Mouse (Mus musculus) WW6 (cell line): ENCODE results near the gene Phf1.

Source experiments
- DNase-seq: peaks from one replicate; pipeline ENCODE4 v3.0.0-alpha.2; 2013; ENCODE audit warnings: low read depth, low spot score

The Phf1 gene

DNA sequence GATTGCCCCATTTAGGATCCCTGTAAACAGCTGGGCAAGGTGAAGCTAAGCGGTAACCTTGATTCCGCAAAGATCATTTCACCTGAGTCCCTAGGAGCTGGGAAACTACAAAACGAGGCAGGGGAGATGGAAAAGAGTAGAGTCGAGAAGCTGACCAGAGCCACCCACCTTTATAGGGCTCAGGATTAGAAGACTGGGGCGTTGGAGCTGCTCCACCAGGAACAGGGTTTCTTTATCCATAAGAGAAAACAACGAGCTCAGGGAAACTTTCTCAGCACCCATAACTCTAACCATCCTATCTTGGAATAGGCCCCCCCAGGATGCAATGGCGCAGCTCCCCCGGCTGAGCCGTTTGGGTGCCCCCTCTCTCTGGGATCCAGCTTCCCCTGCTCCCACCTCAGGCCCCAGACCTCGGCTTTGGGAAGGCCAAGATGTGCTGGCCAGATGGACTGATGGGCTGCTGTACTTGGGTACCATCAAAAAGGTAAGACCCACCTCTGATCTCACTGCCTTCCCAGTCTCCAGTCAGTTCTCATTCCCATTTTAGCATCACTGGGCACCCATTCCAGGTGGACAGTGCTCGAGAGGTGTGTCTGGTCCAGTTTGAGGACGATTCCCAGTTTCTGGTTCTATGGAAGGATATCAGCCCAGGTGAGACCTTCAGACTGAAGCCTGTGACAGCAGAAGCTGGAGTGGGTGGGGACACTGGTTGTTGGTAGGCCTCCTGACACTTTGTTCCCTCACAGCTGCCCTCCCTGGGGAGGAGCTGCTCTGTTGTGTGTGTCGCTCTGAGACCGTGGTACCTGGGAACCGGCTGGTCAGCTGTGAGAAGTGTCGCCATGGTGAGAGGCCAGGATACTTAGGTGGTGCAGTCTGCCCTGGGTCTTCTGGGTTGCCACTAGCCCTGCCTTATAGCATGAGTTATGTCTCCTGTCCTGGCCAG is 1.3 kb downstream of the Phf1 start:
- DNase-seq, result no peak

DNA sequence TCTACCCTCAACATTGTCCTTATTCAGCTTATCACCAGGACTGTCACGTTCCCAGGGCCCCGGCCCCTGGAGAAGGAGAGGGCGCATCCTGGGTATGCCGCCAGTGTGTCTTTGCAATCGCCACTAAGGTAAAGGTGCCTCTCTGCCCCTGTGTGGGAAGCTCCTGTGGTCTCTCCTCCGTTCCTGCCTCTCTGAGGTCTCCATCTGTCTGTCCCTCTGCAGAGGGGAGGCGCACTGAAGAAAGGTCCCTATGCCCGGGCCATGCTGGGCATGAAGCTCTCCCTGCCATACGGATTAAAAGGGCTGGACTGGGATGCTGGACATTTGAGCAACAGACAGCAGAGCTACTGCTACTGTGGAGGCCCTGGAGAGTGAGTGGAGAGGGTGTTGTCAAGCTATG is 2.2 kb downstream of the Phf1 start:
- no peak for DNase-seq

DNA sequence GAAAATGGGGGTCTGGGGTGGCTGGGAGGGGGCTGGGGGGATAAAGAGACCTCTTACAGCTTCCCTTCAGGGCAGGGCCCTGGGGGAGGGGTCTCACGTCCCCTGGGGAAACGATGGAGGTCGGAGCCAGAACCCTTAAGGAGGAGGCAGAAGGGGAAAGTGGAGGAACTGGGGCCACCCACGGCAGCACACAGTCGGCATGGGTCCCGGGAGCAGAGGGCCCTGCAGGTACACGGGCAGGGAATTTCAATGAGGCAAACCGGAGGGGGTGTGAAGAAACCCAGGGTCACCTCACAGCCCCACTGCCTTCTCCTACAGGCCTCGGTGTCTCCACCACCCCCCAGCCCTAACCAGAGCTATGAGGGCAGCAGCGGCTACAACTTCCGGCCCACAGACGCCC is 3.6 kb downstream of the Phf1 start:
- no peak for DNase-seq

DNA sequence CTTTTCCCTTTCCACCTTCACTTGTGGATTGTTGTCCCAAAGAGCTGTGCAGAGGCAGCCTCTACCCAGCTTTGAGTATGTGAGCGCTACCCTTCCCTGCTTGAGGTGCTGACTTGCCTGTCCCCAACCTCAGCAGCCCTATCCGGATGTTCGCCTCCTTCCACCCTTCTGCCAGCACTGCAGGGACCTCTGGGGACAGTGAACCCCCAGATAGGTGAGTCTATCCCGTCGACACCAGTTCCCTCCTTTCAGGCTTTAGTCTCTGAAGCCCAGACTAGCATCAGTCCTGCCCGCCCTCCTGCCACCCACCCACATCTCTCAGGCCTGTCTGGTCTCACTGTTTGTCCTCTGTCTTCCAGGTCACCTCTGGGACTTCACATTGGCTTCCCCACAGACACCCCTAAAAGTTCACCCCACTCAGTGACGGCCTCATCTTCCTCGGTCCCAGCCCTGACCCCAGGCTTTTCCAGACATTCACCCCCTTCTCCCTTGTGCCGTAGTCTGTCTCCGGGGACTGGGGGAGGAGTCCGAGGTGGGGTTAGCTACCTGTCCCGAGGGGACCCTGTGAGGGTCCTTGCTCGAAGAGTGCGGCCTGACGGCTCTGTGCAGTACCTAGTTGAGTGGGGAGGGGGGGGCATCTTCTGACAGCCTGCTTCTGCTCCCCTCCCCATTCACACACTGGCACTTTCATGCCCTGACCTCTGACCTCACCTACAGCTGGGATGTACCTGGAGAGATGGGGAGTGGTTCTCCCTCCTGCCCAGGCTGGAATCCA is 4.3 kb downstream of the Phf1 start:
- DNase-seq, result no peak

DNA sequence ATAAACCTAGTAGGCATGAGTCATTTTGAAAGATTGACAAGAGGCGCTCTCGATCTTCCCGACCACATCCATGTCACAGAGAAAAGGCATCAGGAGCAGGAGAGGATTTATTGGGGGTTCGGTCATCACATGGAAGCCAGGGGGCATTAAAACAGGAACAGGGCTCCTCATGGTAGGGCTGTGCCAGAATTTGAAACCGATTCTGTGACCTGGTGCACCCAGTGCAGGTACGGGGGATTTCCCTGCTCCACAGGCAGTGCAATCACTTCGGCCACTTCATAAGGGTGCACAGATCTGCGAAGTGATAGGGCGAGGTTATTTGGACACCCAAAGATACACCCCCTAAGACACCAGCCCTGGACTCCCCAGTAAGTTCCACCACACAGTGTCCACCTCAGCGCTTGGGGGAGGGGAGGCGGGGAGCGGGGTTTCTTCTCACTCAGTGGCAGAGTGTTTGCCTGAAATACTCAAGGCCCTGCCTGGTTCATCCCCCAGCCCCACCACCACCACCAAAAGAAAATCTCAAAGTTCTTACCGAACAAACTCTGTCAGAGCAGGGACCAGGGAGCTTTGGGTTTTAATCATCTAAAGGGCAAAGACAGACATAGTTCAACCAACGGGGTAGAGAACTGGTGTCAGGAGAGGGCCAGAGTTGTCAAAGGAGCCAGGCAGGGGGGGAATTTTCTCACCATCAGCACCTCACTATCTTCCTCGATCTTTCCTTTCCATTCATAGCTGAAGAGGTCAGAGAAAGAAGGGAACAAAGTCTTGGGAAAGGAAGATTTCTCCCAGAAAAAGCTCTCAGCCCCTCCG is 5.2 kb downstream of the Phf1 start:
- DNase-seq, result no peak

DNA sequence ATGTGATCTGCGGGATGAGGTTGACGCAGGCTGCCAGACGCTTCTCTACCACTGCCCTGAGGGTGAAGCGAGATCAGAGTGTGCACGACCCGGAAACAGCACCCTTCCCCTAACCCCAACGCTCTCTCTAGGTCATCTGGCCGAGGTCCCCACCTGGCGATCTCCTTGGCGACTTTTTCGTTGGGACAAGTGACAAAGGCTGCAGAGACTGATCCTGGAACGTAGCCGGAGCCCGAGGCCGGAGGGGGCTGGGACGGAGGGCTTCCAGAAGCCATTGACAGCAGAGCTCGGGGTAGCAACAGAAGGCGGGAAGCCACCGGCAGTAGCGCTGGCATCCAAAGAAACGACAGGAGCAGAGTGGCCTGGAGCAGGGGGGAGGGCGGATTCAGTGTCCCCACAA is 5.9 kb downstream of the Phf1 start:
- DNase-seq, result no peak

DNA sequence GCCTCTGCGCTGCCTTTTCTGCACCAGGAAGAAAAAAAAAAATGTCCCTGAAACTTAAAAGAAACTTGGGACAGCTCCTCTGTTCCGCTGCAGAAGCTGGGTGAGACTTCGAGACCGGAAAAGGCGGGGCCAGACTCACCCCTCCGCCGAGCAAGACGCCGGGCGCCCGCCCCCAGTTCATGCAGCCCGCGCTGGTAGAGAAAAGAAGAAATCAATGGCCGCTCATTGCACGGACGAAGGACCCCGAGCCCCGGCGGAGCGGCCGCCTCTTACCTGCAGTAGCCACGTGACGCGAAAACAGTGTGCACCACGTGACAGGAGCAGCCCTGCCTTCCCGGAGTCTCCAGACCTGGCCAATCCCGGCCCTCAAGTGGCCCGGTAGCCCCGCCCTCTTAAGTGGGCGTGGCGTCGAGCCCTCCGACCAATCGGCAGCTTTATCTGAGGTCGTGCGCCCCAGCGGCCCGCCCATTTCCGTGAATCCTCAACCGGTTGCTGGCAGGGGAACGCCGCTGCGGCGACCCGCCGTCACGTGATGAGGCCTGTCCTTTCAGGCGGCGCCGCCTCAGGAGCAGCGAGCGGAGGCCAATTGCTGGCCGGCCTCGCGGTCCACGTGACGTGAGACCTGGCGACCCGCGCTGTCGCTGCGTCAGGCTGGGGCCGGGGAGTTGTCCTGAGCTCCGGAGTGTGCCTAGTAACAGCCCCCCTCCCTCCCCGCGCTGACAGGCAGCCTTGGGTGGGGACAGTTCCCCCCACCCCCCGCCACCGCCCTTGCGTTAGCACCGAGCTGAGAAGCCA is 6.5 kb downstream of the Phf1 start, which contains the start of gene Cuta:
TSS of gene Cuta (minus strand) at position 392 of the 795 bp plus-strand sequence.
- peak; percentile 98 for DNase-seq

DNA sequence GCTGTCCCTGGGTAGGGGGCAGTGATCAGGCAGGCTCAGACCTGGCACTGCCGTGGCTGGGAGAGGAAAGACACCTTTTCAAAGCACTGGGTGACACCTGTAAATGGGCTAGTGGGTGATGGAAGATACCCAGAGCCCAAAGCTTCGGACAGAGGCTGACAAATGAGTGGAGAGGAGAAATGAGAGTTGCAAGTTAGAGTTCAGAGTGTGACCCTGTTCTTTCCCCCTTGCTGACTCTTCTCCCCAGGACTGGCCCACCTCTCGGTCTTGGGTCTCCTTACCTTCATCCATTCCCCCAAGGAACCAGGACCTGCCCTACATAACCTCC is 7.1 kb downstream of the Phf1 start:
- no peak for DNase-seq

DNA sequence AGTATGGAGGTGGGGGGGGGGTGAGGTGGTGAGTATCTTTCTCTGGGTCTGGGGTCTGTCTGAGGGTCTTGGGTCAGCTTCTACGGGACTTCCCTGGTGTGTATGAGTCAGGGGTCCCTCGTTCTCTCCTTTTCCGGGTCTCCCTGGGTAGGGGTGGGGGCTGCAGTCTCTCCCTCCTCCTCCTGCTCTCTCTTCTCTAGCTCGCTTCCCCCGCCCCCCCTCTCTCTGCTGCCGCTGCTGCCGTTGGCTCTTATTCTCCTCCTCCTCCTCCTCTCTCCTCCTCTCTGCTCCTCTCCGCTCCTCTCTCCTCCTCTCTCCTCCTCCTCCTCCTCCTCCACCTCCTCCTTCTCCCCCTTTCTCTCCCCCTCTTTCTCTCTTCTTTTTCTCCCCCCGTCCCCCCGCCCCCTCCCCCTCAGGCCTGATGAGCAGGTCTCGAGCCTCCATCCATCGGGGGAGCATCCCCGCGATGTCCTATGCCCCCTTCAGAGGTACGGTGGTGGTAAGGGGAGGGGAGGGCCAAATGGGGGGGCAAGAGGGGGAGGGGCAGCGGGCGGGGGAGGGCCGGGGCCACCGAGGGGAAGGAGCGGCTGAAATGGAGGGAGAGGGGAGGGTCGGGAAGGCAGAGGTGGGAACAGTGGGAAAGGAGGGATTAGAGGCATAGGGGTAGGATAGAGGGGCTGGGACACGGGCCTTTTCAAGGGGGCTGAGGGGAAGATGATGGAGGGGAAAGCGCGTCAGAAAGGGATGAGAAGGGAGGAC is 8.4 kb downstream of the Phf1 start, which contains the start of gene Syngap1:
TSS of gene Syngap1 (plus strand) at position 223 of the 759 bp plus-strand sequence.
- no peak for DNase-seq

DNA sequence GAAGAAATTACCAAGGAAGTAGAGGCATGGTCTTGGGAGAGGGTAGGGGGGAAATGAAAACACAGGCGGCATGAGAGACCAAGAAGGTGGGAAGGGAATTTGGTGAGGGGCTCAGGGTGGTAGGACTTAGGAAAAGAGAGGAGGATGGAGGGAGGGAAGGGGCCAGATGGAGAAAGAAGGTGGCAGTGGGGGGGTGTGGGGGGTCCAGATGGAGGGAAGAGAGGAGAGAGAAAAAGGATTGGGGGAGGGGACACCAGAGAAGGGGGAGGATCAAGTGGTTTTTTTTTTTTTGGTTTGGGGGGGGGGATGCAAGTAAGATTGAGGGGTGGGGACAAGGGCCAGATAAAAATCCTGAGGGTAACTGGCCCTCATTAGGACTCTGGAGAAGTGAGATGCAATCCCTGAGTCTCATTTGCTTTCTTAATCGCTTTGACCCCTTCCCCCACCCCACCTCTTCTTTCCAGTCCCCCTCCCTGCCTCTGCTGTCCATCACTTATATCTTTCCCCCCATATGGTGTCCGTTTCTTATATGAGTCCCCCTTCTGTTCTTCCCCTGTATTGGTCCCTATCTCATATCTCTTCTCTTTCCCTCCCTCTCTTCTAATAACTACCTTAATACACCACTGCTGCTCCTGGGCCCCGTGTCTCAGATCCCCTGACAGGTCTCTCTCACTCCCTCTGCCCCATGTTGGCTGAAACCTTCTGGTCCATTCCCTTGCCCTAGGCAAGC is 9.2 kb downstream of the Phf1 start:
- no peak for DNase-seq

DNA sequence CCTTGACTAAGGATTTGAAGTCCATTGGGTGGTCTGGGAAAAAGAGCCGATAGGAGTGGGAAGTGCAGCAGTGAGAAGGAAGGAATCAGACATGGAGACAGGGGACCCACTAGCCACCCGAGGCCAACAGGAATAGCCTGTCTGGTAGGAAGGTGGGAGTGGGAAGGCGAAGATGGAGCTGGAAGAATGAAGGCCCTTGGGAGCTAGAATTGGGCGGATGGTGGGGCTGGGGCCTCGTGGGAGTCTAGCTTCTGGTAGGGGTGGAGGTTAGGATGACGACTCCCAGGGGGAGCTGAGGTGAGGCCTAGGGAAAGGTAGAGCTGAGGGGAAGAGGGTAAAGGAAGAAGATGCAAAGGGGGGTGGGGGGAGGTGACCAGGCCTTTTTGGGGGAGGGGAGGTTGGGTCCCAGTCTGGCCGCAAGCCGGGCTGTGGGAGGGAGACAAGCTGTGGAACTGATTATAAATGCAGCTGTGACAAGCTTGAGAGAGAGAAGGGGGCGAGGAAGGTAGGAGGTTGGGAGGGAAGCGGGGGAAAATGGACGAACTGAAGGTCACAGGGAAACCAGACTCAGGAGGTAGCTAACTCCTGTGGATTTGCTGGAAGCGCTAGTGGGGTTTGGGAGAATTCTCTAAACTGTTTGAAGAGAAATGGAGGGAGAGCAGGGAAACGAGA is 13.1 kb downstream of the Phf1 start:
- no peak for DNase-seq

DNA sequence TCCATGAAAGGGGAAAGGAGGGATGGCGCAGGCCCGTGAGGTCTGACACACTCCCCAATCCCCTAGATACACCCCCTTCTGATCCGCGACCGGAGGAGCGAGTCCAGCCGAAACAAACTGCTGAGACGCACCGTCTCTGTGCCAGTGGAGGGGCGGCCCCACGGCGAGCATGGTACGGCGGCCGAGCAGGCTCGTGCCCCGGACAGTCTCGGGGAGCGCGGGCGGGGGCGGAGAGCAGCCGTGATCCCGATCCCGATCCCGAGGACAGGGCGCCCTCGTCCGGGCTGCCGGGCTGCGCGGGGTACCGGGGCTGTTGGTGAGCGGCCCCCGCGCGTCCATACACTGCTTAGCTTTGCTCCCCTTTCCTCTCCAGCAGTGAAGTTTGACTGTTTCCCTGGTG is 13.7 kb downstream of the Phf1 start:
- DNase-seq, result no peak

DNA sequence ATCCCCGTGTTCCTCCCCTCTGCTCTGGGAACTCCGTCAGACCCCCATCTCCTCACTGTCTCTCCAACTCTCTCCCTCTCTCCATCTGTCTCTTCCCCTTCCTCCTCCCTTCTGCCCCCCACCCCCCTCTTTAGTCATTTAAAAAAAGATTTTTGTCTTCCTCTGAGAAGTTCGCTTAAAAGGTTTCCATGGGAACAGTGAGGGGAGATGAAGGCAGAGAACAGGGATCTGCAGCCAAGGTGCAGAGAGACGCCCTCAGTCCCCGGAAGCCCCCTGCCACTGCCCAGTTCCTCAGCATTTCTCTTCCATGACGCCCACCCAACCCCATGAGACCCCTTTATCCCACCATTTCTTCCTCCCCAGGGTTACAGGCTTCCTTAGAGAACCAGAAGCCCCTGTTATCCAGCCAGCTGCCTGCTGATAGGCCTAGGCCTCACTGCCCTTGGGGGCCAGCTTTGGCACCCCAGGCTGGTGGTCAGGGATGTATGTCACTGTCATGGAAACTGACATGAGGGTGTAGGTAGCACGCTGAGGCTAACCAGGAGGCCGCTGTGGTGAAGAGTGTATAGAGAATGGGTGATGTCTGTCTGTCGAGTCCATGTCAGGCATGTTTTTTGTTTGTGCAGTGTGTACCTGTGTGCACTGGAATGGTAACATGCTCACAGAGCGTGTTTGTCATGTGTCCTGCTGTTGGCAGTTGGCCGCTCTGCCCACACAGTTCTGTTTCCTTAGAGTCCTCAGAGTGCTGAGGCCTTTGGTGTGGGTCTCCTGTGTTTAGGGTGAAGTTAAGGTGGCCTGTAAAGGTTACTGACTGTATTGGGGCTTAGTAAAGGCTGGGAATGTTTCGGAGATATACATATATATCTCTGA is 14.6 kb downstream of the Phf1 start:
- no peak for DNase-seq

DNA sequence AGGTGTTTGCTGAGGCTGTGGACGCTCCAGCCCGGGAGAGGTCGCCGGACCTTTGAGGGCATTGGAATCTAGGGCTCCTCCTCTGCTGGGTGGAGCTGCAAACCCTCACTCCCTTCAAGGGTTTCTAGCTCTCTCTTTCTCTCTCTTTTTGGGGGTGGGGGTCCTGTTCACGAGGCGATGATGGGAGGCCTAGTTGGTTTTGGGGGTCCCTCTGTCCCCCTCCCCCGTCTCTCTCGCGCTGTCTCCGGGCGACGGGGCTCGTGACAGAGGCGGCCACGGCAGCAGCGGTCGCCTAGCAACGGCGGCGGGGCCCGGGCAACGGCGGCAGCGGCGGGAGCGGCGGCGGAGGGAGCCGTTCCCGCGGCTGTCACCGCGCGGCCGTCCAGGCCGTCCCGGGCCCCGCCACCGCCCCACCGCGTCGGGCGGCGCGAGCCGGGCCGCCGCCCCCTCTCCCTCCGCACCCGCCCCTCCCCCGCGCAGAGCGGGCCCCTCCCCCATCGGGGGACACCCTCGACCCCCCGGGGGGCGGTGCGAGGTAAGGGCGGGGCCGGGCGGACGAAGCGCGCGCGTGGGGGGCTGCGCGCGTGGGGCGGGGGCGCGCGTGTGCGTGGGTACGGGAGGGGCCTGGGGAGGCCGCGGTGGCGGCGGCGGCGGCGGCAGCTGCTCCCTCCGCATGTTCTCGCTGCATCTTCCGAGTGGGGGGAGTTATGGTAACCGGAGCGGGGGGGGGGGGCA is 15.6 kb downstream of the Phf1 start:
- DNase-seq, result no peak

DNA sequence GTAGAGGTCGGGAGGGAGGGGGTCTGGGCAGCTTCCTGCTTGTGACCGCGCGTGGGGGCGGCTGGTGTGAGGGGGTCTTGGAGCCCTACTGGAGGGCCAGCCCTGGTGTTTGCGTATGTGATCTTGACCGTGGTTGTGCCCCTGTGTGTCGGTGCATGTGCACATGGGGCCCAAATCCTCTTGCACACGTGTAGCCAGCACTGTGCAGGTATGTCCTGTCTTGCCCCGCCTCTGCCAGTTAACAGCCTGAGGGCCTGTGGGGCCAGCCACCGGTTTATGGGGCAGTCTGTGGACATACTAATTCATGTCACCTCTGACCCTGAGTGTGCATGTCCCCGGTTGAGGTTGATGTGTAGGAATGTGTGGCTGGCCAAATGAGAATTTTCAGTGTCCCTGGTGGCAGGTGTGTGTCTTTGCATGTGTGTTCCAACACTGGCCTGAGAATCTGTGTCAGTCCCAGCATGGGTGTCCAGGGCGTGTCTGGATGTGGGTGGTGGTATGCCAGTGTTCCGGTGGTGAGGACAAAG is 16.3 kb downstream of the Phf1 start:
- no peak for DNase-seq

DNA sequence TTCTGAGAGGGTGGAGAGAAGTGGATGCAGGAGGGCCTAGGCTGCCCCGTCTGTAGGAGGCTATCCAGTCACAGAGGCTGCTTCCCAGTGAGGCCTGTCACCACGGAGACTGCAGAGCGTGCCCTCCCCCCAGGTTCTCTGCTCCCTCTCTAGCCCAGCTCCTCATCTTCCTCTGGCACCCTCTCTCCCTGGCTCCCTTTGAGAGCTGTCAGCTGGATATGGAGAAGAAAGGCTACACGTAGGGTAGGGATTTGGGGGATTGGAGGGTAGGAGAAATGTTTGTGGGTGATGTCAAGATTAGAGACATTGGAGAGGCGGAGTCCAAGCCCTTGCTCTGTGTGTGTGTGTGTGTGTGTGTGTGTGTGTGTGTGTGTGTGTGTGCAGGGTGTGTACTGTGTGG is 17.0 kb downstream of the Phf1 start:
- DNase-seq, result no peak
